Mouse (Mus musculus) intestine, postnatal 0 days (tissue): Measurements from ENCODE around the gene Gm48551. TPM values are rescaled to one million over a fixed set of nuclear protein-coding genes. Genes with fewer than 3 reads are reported as not detected.

Experiments used
- ATAC-seq: fragments of 200-750 bp; cut with Nextera tagmentation; 2 replicates; pipeline ENCODE4 v1.8.0; 2017; ENCODE audit warnings: mild to moderate bottlenecking, moderate TSS enrichment, moderate library complexity
- H3K27ac ChIP-seq: fragments of 300-500 bp; sonication (generic); 2 replicates; pipeline ENCODE4 v1.5.1; 2014; ENCODE audit warnings: mild to moderate bottlenecking, low read depth, low read length, moderate library complexity
- H3K27me3 ChIP-seq: fragments of 300-500 bp; sonication (generic); replicated peaks from 2 replicates; pipeline ENCODE4 v1.6.1; 2014; ENCODE audit warnings: low read length, mixed read lengths; ENCODE audit not compliant: control insufficient read depth, insufficient read depth
- H3K36me3 ChIP-seq: fragments of 300-500 bp; sonication (generic); 2 replicates; pipeline ENCODE4 v1.6.1; 2014; ENCODE audit warnings: mild to moderate bottlenecking, moderate library complexity; ENCODE audit not compliant: control insufficient read depth, insufficient read depth
- H3K4me1 ChIP-seq: fragments of 300-500 bp; sonication (generic); replicated peaks from 2 replicates; pipeline ENCODE4 v1.6.1; 2014; ENCODE audit warnings: antibody characterized with exemption, low read length, mixed read lengths; ENCODE audit not compliant: control insufficient read depth, insufficient read depth
- H3K4me2 ChIP-seq: fragments of 300-500 bp; sonication (generic); replicated peaks from 2 replicates; pipeline ENCODE4 v1.6.1; 2014; ENCODE audit warnings: low read depth, mild to moderate bottlenecking, moderate library complexity
- H3K4me3 ChIP-seq: fragments of 300-500 bp; sonication (generic); 2 replicates; pipeline ENCODE4 v1.5.1; 2014; ENCODE audit warnings: low read depth, low read length
- H3K9ac ChIP-seq: fragments of 300-500 bp; sonication (generic); 2 replicates; pipeline ENCODE4 v1.6.1; 2014; ENCODE audit warnings: mild to moderate bottlenecking, low read depth, low read length
- H3K9me3 ChIP-seq: fragments of 300-500 bp; sonication (generic); 2 replicates; pipeline ENCODE4 v1.6.1; 2016; ENCODE audit warnings: mixed run types; ENCODE audit not compliant: control insufficient read depth
- CTCF ChIP-seq: sonication (generic); IDR thresholded peaks from 2 replicates; pipeline ENCODE4 v1.5.1; 2016; ENCODE audit warnings: low read depth, mild to moderate bottlenecking, control low read depth, antibody characterized with exemption, moderate library complexity
- WGBS: fragments of 180-500 bp; shearing (Covaris S2); extraction: QIAGEN DNeasy Blood & Tissue Kit; methylation state at CpG from one replicate; pipeline ENCODE4 v1.1.7; 2014; 5-methylcytosine and 5-hydroxymethylcytosine counted together
- polyA plus RNA-seq: library from polyadenylated mRNA; unstranded; fragments of >200 nt; fragmentation: Nextera tagmentation; extraction: Ambion mirVana; gene quantifications from 2 replicates; pipeline ENCODE4 v1.2.1, GENCODE M21; 2015

The Gm48551 gene
- polyA plus RNA-seq, 1 experiment from 2014 or later: 0.76 TPM

DNA sequence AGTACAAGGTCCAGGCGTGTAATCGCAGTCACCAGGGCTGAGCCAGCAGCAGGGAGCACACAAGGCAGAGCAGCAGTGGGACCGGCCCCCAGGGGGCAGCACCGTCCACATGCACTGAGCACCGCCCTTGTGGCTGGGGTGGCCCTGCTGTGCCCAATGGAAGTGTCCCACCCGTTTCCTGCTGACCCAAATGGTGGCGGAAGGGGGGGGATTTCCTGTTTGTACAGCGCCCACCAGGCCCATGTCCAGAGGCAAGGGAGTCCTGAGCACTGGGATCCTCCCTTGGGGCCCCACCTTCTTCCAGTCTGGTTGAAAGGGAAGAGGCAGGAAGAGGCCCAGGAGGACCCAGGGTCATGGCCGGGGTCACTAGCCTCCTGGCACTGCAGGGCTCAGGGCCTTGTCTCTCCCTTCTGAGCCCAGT, 24.6 kb downstream of the Gm48551 start:
- Histone ChIP-seq H3K9ac (no peak overlapping the region), H3K4me2 (peak overlapping the region; percentile 24; the same call in 1 of the 2 replicates), H3K27me3 (peaks cover 10% of the 10 kb centered on the region; the same call in 1 of the 2 replicates), H3K27ac (0 out of 2 replicates have a peak overlapping the region, but pooled peaks have one; percentile 7), H3K9me3 (no peaks in the 10 kb centered on the region), H3K36me3 (peaks cover 28% of the 10 kb centered on the region), H3K4me3 (no peak overlapping the region), H3K4me1 (peaks cover 19% of the 10 kb centered on the region)
- WGBS: 21% methylated on average over 9 of the region's 9 CpGs
- peak; percentile 76 for ATAC-seq
- TF ChIP-seq CTCF: peak; percentile 98

DNA sequence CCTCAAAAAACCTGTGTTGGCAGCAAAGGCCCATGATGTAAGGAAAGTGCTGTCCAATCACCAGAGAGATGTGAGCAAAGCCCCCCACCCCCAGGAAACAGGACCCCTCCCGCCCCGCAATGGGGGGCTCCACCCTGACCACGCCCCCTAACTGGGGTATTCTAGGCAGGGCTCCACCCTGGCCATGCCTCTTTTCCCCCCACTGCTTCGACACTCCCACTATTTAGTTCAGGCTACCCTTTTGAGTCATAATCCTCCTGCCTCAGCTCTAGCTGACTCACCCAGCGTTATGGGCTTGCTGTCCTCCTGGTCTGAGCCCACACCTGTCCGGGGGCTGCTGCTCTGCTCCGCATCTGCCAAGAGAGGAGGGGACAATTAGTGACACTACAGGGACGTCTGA, 25.1 kb downstream of the Gm48551 start:
- Histone ChIP-seq H3K4me3 (no peak overlapping the region), H3K4me2 (peak overlapping the region; percentile 24; the same call in 1 of the 2 replicates), H3K27me3 (peaks cover 10% of the 10 kb centered on the region; the same call in 1 of the 2 replicates), H3K9ac (no peak overlapping the region), H3K27ac (no peak overlapping the region), H3K9me3 (no peaks in the 10 kb centered on the region), H3K36me3 (peaks cover 28% of the 10 kb centered on the region), H3K4me1 (peaks cover 22% of the 10 kb centered on the region)
- TF ChIP-seq CTCF: no peak
- ATAC-seq: no peak
- 35% methylated on average over 8 of the region's 8 CpGs for whole genome bisulfite sequencing

DNA sequence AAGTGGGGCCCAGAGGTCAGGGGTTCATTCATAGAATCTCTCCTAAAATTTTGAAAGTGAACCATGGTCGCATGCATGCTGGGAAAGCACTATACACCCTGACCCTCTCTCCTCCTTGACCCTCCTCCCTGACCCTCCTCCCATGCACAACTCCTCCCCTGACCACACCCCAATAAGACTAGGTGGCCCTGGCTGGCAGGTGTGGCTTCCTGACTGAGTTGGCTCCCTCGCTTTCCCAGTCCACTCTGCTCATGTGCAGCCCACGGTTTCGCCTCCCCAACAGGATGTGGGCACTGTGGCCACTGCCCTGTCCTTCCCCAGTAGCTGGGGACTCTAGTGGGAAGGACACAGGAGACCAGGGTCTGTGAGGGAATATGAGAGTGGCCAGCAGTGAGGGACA, 26.1 kb downstream of the Gm48551 start:
- Histone ChIP-seq H3K9ac (no peak overlapping the region), H3K4me3 (no peak overlapping the region), H3K27ac (no peak overlapping the region; the same call in 1 of the 2 replicates), H3K27me3 (peaks cover 10% of the 10 kb centered on the region; the same call in 1 of the 2 replicates), H3K36me3 (peaks cover 19% of the 10 kb centered on the region), H3K4me2 (no peak overlapping the region), H3K9me3 (no peaks in the 10 kb centered on the region), H3K4me1 (peaks cover 29% of the 10 kb centered on the region)
- no peak for ATAC-seq
- WGBS: 50% methylated on average over 4 of the region's 4 CpGs
- no peak for TF ChIP-seq CTCF

DNA sequence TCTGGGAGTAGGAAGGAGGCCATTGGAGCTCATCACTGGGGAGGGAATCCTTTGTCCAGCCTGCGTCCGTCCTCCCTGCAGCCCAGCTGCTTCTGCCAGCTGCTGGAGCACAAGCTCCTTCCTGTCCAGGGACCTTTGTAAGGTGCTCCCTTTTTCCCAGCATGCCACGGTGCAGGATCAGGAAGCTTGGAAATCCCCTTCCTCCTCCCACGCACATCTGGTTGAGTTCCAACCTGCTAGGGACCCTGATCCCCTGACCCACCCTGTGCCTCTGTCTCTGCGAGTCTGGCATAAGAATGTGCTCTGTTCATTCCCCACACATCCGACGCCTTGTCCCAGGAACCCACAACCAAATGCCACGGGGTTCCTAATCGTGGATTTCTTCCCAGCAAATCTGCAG, 26.7 kb downstream of the Gm48551 start:
- Histone ChIP-seq H3K4me3 (no peak overlapping the region), H3K27ac (peak overlapping the region; percentile 46; the same call in 1 of the 2 replicates), H3K9me3 (no peaks in the 10 kb centered on the region), H3K4me2 (no peak overlapping the region), H3K9ac (no peak overlapping the region), H3K36me3 (peaks cover 12% of the 10 kb centered on the region), H3K27me3 (peaks cover 9% of the 10 kb centered on the region; the same call in 1 of the 2 replicates), H3K4me1 (peaks cover 29% of the 10 kb centered on the region)
- WGBS: 63% methylated on average over 9 of the region's 9 CpGs
- no peak for TF ChIP-seq CTCF
- ATAC-seq: no peak

DNA sequence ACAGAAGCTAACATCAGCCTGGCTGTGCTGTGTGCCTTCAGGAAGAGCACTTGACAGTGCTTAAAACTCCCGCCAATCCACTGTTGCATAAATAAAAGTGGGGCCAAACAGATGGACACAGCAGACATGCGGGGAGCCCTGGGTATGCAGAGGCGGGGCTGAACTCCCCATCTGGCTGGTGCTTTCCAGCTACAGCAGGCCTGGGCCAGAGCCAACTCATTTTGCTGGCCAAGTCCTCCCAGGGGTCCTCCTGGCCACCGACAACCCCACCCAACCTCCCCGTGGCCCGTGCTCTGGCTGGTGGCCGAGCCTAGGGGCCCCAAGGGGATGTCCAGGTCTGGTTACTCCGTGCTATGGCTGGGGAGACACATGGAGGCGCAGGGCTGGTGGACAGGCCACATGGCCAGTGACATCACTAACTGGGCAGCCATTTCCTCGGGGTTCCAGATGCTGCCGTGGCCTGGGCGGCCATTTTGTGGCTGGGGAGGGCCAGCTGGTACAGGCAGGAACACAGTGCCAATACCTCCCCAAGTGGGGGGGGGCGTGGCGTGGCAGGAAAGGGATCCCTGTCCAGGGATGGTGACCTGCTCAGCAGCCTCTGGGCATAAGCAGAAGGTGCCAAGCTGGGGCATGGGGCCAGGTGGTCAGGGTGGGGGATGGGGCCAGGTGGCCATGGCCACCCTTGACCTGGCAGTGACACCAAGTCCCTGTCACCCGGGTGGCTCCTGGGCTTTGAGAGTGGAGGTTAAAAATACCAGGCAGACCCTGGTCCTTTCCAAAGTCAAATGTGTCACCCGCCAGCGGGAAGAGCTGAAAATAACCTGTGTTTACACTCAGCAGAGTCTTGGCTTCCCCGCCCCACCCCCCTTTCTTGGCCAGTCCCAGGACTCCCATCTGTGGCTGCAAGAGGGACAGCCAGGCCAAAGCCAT, 27.5 kb downstream of the Gm48551 start:
- Histone ChIP-seq H3K4me2 (peak overlapping the region; percentile 4), H3K36me3 (peaks cover 6% of the 10 kb centered on the region; the same call in 1 of the 2 replicates), H3K4me1 (peaks cover 29% of the 10 kb centered on the region), H3K9ac (no peak overlapping the region), H3K27ac (peak overlapping the region; percentile 81), H3K4me3 (no peak overlapping the region), H3K9me3 (no peaks in the 10 kb centered on the region), H3K27me3 (peaks cover 5% of the 10 kb centered on the region; the same call in 1 of the 2 replicates)
- WGBS: 50% methylated on average over 18 of the region's 18 CpGs
- no peak; the same call in 1 of the 2 replicates for ATAC-seq
- TF ChIP-seq CTCF: no peak

DNA sequence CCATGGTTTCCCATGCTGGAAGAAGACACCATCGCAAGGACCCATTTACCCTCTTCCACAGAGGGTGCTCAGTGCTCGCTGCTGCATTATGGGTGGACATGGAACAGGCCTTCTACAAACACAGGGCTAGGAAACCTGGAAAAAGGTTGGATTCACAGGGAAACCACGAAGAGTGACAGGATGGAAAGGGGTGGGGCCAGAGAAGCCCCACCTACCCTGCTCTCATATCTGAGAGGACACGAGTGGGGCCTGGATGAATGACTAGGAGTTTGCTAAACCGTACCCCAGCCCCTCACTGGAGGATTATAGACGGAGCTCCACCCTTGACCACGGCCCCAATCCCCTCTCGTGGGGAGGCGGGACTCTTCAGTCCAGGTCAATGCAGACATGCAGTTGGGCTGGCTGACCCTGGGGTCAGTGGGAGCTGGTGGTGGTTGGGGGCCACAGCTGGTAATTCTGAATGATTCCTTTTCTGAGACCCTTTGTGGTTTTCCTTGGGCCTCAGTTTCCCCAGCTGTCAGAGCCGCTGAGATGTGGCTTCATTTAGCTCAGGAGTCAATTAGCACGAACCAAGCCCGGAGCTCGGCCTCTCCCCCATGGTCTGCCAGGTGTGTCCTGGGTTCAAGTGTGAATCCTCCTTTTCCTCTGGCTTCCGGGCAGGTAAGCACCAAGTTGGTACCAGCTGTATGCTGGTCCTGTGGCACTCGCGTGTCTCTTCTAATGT, 28.5 kb downstream of the Gm48551 start:
- H3K9ac ChIP-seq: no peak overlapping the region
- no peak for TF ChIP-seq CTCF
- no peak for ATAC-seq

More for the DNA sequence above, 28.5 kb downstream of the Gm48551 start:
- no peaks in the 10 kb centered on the region for H3K27me3 ChIP-seq
- H3K36me3 ChIP-seq: peaks cover 6% of the 10 kb centered on the region; the same call in 1 of the 2 replicates
- peaks cover 29% of the 10 kb centered on the region for H3K4me1 ChIP-seq
- H3K4me3 ChIP-seq: no peak overlapping the region
- WGBS: 70% methylated on average over 16 of the region's 16 CpGs
- peak overlapping the region; percentile 4; the same call in 1 of the 2 replicates for H3K4me2 ChIP-seq
- H3K9me3 ChIP-seq: no peaks in the 10 kb centered on the region
- H3K27ac ChIP-seq: peak overlapping the region; percentile 81
